Mouse (Mus musculus): Measurements from ENCODE around the gene Mgat5.

- TF ChIP-seq CTCF (IDR thresholded peaks at IDR 0.05; ENCODE audit: borderline replicate concordance, extremely low read depth, insufficient read depth, insufficient read length) (peak; percentile 55; the same call in 1 of the 2 replicates), POLR2A (IDR thresholded peaks at IDR 0.05; ENCODE audit: borderline replicate concordance, extremely low read depth, insufficient read depth, insufficient read length, poor library complexity, severe bottlenecking) (no peak)
Observed at GRCm38 (mm10) chr1:127409512-127409911, 204.7 kb downstream of the Mgat5 start.
